13 mouse cellular contexts compared by ENCODE assay signal in the genomic region with DNA sequence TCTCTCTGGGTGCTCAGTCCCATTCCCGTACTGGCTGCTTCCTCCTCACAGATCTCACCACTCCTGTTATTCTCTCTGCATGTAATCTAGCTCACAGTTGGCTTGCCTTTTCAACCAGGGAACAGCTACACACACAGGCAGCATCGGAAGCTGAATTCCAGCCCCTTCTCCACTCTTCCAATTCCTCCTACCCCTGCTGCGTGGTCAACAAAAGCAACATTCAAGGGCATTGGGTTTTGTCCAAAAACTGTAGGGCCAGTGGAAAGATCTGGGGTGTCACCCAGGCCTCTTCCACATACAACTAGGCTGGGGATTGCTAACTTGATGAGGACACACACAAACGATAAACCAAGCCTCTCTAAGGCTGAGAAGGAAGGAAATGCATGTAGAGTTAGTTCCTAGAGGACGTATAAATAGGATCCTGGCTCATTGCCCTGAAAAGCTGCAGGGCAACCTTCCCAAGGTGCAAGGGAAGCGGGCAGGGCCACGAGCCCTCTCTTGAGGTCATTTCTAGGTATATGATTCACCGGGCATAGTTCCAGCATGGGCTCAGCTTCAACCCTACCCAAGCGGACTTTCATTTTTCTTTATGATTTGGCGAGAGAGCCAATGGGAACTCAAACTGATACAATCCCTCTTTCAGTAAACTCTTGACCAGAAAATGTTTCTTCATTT. TPM values are rescaled to one million over a fixed set of nuclear protein-coding genes. Genes with fewer than 3 reads are reported as not detected.
DNase-seq lines count a peak whose midpoint lies in the region; ATAC-seq and TF ChIP-seq lines count a peak whose summit lies in the region.
"Had no signal": no experiment of that assay in that cellular context is flagged by ENCODE, and none has a peak within 500 bp of the region (broad histone marks: within the 10 kb centered on the region; RNA-seq: fewer than 3 reads in every experiment).

No protein-coding gene starts in this region.

- TF ChIP-seq CTCF in intestine, postnatal 0 days (IDR thresholded peaks at IDR 0.05; ENCODE audit: low read depth) = no peak

- no peak overlapping the region for H3K27ac ChIP-seq in intestine, embryonic 16.5 days (ENCODE audit: low read length)
- H3K27ac ChIP-seq in intestine, embryonic 15.5 days = no peak overlapping the region
- no peak overlapping the region for H3K27ac ChIP-seq in intestine, postnatal 0 days (ENCODE audit: low read depth, low read length)
- H3K27ac ChIP-seq: embryonic facial prominence, embryonic 12.5 days; hindbrain, embryonic 12.5 days; liver, embryonic 14.5 days; midbrain, embryonic 13.5 days had no signal

- H3K4me2 ChIP-seq in intestine, embryonic 16.5 days (ENCODE audit: low read depth, low read length) = no peak overlapping the region
- H3K4me2 ChIP-seq in intestine, embryonic 15.5 days (replicated peaks) = no peak overlapping the region
- H3K4me2 ChIP-seq in intestine, postnatal 0 days (replicated peaks; ENCODE audit: low read depth) = no peak overlapping the region
- H3K4me2 ChIP-seq: embryonic facial prominence, embryonic 12.5 days; hindbrain, embryonic 12.5 days; midbrain, embryonic 13.5 days had no signal

- 71% methylated on average over 10 of the region's 10 CpGs for whole genome bisulfite sequencing in intestine, embryonic 16.5 days
- 67% methylated on average over 10 of the region's 10 CpGs for WGBS in intestine, embryonic 15.5 days
- WGBS in intestine, postnatal 0 days = 46% methylated on average over 10 of the region's 10 CpGs

- H3K4me1 ChIP-seq in intestine, embryonic 16.5 days (ENCODE audit: control insufficient read depth, insufficient read depth, low read length) = 0 out of 2 replicates have a peak, but pooled peaks cover 3% of the 10 kb centered on the region
- H3K4me1 ChIP-seq in intestine, embryonic 15.5 days (replicated peaks) = no peaks in the 10 kb centered on the region
- H3K4me1 ChIP-seq in intestine, postnatal 0 days (replicated peaks; ENCODE audit: control insufficient read depth, insufficient read depth, low read length) = no peaks in the 10 kb centered on the region
- H3K4me1 ChIP-seq: embryonic facial prominence, embryonic 12.5 days had no signal

- H3K36me3 ChIP-seq in intestine, embryonic 16.5 days (ENCODE audit: control insufficient read depth, insufficient read depth, low read length) = no peaks in the 10 kb centered on the region
- no peaks in the 10 kb centered on the region for H3K36me3 ChIP-seq in intestine, embryonic 15.5 days
- H3K36me3 ChIP-seq in intestine, postnatal 0 days (ENCODE audit: control insufficient read depth, insufficient read depth) = no peaks in the 10 kb centered on the region
- H3K36me3 ChIP-seq: embryonic facial prominence, embryonic 12.5 days; hindbrain, embryonic 12.5 days; midbrain, embryonic 13.5 days had no signal

- intact Hi-C loops in gastrocnemius, postnatal 36 days (cut with DNase I) = no loop called here

- H3K27me3 ChIP-seq in intestine, embryonic 16.5 days (replicated peaks; ENCODE audit: control insufficient read depth, insufficient read depth, low read length) = no peaks in the 10 kb centered on the region
- no peaks in the 10 kb centered on the region for H3K27me3 ChIP-seq in intestine, embryonic 15.5 days (replicated peaks)
- H3K27me3 ChIP-seq in intestine, postnatal 0 days (replicated peaks; ENCODE audit: control insufficient read depth, insufficient read depth, low read length) = no peaks in the 10 kb centered on the region

- no peak overlapping the region for H3K4me3 ChIP-seq in intestine, embryonic 16.5 days (ENCODE audit: low read length)
- no peak overlapping the region for H3K4me3 ChIP-seq in intestine, embryonic 15.5 days (replicated peaks)
- no peak overlapping the region for H3K4me3 ChIP-seq in intestine, postnatal 0 days (ENCODE audit: low read depth, low read length)
- H3K4me3 ChIP-seq: embryonic facial prominence, embryonic 12.5 days; hindbrain, embryonic 12.5 days; midbrain, embryonic 13.5 days had no signal

- peak; percentile 58 for DNase-seq in adrenal gland, adult 2 months
- DNase-seq in adrenal gland, postnatal 25 days = no peak
- peak; percentile 67 for DNase-seq in NIH3T3 (ENCODE audit: low read depth)
- DNase-seq in layer of hippocampus, adult 9-10 months (ENCODE audit: low spot score) = no peak
- no peak for DNase-seq in gastrocnemius, postnatal 36 days
- DNase-seq: thymus, postnatal 14 days had no signal

- no peaks in the 10 kb centered on the region for H3K9me3 ChIP-seq in intestine, embryonic 16.5 days (ENCODE audit: control insufficient read depth, low read length)
- no peaks in the 10 kb centered on the region for H3K9me3 ChIP-seq in intestine, embryonic 15.5 days
- no peaks in the 10 kb centered on the region for H3K9me3 ChIP-seq in intestine, postnatal 0 days (ENCODE audit: control insufficient read depth)
- H3K9me3 ChIP-seq: embryonic facial prominence, embryonic 12.5 days; hindbrain, embryonic 12.5 days; midbrain, embryonic 13.5 days had no signal

- no peak overlapping the region for H3K9ac ChIP-seq in intestine, embryonic 16.5 days (ENCODE audit: low read depth, low read length)
- H3K9ac ChIP-seq in intestine, embryonic 15.5 days = no peak overlapping the region
- H3K9ac ChIP-seq in intestine, postnatal 0 days (ENCODE audit: low read depth, low read length) = no peak overlapping the region
- H3K9ac ChIP-seq: embryonic facial prominence, embryonic 12.5 days; hindbrain, embryonic 12.5 days; liver, embryonic 14.5 days; midbrain, embryonic 13.5 days had no signal

- peak; percentile 52; the same call in 1 of the 2 replicates for ATAC-seq in intestine, embryonic 16.5 days
- no peak for ATAC-seq in intestine, embryonic 15.5 days
- ATAC-seq in intestine, postnatal 0 days = 0 out of 2 replicates have a peak, but pooled peaks have one; percentile 47
- ATAC-seq: midbrain, embryonic 13.5 days had no signal

RNA-seq across cellular contexts. Expression of gene Rybp, which starts 36.6 kb away (rescaled TPM):
- 10 to 100 TPM; 27.1 to 37.7 TPM for total RNA-seq in adrenal gland, adult 2 months (2021)
- polyA plus RNA-seq in adrenal gland, adult 2 months (2012; rRNA removed) = 4.4 and 4.6 TPM in 2 replicates
- total RNA-seq in adrenal gland, postnatal 25 days (2021) = 23.7 and 25.2 TPM in 2 replicates
- 6.0 and 10.1 TPM in 2 replicates for polyA plus RNA-seq in intestine, embryonic 16.5 days (2015; fragmentation: Nextera tagmentation; extraction: Ambion mirVana)
- 15.4 and 17.8 TPM in 2 replicates for polyA plus RNA-seq in intestine, embryonic 15.5 days (2015; fragmentation: Nextera tagmentation; extraction: Ambion mirVana)
- polyA plus RNA-seq in intestine, postnatal 0 days (2015; fragmentation: Nextera tagmentation; extraction: Ambion mirVana) = 13.5 and 14.7 TPM in 2 replicates
- 1 to 10 TPM; 4.3 to 5.0 TPM for total RNA-seq in gastrocnemius, postnatal 36 days (2021)

Comparison
In these comparisons a context has a peak if more than half of its experiments do, and no peak if none do; other contexts are left out.
1. DNase-seq: peak in adrenal gland, adult 2 months (single experiment) and NIH3T3 (single experiment); none in adrenal gland, postnatal 25 days (single experiment), layer of hippocampus, adult 9-10 months (single experiment) and gastrocnemius, postnatal 36 days (0 of 2).